15 mouse cellular contexts compared by ENCODE assay signal in genomic region chr5:130825797-130826196, GRCm38 (mm10).
DNase-seq lines count a peak whose midpoint lies in the region.
"Had no signal": no experiment of that assay in that cellular context is flagged by ENCODE, and none has a peak within 500 bp of the region (broad histone marks: within the 10 kb centered on the region; RNA-seq: fewer than 3 reads in every experiment).

No protein-coding gene starts in this region.

- intact Hi-C loops in left cerebral cortex, postnatal 4 days (cut with DNase I), result no loop called here
- intact Hi-C loops in left cerebral cortex, postnatal 25 days (cut with DNase I), result no loop called here

- peak; percentile 39 to 43 for DNase-seq in cerebellum, adult 18-20 months
- no peak for DNase-seq in cerebellum, adult 11 months
- peak; percentile 65 to 68 for DNase-seq in cerebellum, postnatal 10 days
- no peak for DNase-seq in cerebellum, adult 11-12 months
- DNase-seq in left cerebral cortex, postnatal 4 days, result peak; percentile 53
- no peak for DNase-seq in left cerebral cortex, postnatal 25 days (ENCODE audit: low spot score in 2 of 2)
- DNase-seq: adrenal gland, adult 8-10 months; adrenal gland, postnatal 25 days; embryo, embryonic 11 days; gastrocnemius, postnatal 25 days; heart, adult 18-20 months; heart, postnatal 14 days; heart, postnatal 4 days; kidney, adult 11 months; kidney, adult 8-10 months had no signal

Comparison
In these comparisons a context has a peak if more than half of its experiments do, and no peak if none do; other contexts are left out.
1. DNase-seq: peak in cerebellum, adult 18-20 months (2 of 2), cerebellum, postnatal 10 days (2 of 2) and left cerebral cortex, postnatal 4 days (single experiment); none in cerebellum, adult 11 months (single experiment), cerebellum, adult 11-12 months (single experiment) and left cerebral cortex, postnatal 25 days (0 of 2).